Mouse (Mus musculus): ENCODE data around the gene Fem1a. TPM values are rescaled to one million over a fixed set of nuclear protein-coding genes. Genes with fewer than 3 reads are reported as not detected.
"Not testable (repeated sequence)": the region's sequence is repeated elsewhere in the genome, so short reads cannot be mapped to it uniquely, and the experiment has no call there.

Gene Fem1a
- polyA plus RNA-seq, 1 experiment from 2014 or later: 21.8 TPM

DNA sequence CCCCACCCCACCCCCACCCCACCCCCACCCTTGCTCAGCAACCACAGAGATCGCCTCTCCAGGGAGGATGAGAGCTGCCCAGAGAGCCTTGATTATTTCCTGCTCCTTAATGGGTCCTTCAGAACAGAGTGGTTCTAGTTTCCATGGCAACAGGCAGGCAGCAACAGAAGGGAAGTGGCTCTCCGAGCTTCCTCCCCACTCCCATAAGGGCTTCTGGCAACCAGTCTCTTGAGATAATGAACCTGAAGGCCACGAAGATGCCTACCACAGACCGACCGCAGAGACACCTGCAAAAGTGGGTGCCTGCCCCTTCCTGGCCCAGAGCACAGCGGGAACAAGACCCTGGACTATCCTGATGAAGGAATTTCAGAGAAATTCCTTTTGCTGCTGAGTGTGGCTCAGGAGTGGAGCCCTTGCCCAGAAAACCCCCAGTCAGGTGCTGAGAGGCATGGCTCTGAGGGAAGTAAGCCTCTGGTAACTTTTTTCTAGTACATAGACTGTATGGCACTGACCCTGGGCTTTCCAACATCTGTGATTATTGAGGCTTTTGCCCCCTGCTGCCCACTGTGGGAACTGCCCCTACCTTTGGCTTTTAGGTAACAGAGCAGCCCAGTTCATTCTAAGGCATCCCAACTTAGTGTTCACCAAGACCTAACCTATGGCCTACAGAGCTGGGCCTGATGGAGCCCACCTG lies 5.3 kb upstream of the Fem1a start:
- H3K4me1 ChIP-seq (replicated peaks; ENCODE audit: control insufficient read depth, insufficient read depth, low read length): peaks cover 5% of the 10 kb centered on the region
- H3K4me3 ChIP-seq (replicated peaks; ENCODE audit: low read length): no peak overlapping the region
- H3K9ac ChIP-seq: 0 out of 2 replicates have a peak overlapping the region, but pooled peaks have one; percentile 21
- no peaks in the 10 kb centered on the region for H3K27me3 ChIP-seq (ENCODE audit: control insufficient read depth, insufficient read depth, low read length)
- H3K36me3 ChIP-seq (replicated peaks; ENCODE audit: control insufficient read depth, insufficient read depth): no peaks in the 10 kb centered on the region
- H3K9me3 ChIP-seq (ENCODE audit: control insufficient read depth, low read length): no peaks in the 10 kb centered on the region
- WGBS: 24% methylated on average over 6 of the region's 6 CpGs
- H3K27ac ChIP-seq: peak overlapping the region; percentile 82
- DNase-seq (ENCODE audit: low spot score): peak; percentile 71
- ATAC-seq (ENCODE audit: low FRiP score): peak; percentile 58
- peak overlapping the region; percentile 38 for H3K4me2 ChIP-seq (replicated peaks)

DNA sequence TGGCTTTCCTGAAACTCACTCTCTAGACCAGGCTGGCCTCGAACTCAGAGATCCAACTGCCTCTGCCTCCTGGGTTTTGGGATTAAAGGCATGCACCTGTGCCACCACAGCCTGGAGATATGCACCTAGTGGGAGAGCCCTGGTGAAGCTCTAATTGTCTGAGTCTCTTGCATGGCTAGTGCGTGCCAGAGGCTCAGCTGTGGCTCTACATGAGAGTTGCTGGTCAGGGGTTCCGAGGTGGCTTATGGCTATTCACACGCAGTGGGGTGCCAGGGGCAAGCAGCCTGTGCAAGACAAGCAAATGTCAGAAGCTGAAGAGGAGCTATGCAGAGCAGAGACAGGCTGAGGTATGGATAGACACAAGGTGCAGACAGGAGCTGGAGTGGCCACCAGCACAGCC lies 1.9 kb upstream of the Fem1a start:
- Histone ChIP-seq H3K4me2 (replicated peaks) (no peak overlapping the region), H3K27me3 (ENCODE audit: control insufficient read depth, insufficient read depth, low read length) (no peaks in the 10 kb centered on the region), H3K36me3 (replicated peaks; ENCODE audit: control insufficient read depth, insufficient read depth) (peaks cover 20% of the 10 kb centered on the region), H3K27ac (no peak overlapping the region; the same call in 1 of the 2 replicates), H3K4me1 (replicated peaks; ENCODE audit: control insufficient read depth, insufficient read depth, low read length) (peaks cover 27% of the 10 kb centered on the region), H3K9ac (no peak overlapping the region), H3K4me3 (replicated peaks; ENCODE audit: low read length) (no peak overlapping the region), H3K9me3 (ENCODE audit: control insufficient read depth, low read length) (no peaks in the 10 kb centered on the region)
- WGBS: 85% methylated on average over 4 of the region's 4 CpGs
- DNase-seq (ENCODE audit: low spot score) (no peak), ATAC-seq (ENCODE audit: low FRiP score) (no peak)

DNA sequence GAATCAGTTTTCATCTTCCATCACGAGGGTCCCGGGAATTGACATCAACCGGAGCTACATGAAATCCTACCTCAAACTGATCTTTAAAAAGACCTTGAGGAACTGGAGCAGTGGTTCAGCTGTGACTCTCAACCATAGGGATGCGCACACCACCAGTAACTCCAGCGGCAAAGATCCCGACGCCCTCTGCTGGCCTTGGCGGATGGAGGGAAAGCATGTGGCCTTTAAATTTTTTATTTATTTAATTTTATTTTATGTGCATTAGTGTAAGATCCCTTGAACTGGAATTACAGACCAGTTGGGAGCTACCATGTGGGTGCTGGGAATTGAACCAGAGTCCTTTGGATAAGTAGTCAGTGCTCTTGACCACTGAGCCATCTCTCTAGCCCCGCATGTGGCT lies 1.2 kb upstream of the Fem1a start:
- peak overlapping the region; percentile 38; the same call in 1 of the 2 replicates for H3K9ac ChIP-seq

DNA sequence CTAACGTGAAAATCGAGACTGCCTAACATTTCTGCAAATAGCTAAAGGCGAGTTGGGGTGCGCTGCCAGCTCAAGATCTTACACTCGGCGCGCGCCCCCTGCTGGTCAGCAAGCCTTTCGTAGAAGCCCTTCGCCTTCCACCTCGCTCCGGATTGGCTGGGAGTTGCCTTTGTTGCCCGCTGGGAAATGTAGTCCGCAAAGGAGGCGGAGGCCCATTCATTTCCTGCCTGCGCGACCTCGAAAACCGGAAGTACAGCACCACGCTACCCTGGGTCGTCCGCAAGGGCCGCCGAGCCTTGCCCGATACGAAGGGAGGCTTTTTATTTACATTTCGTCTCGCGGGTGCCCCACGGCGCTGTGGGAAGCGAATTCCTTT lies 759 bp upstream of the Fem1a start:
- peak overlapping the region; percentile 59 for H3K4me2 ChIP-seq (replicated peaks)
- H3K27me3 ChIP-seq (ENCODE audit: control insufficient read depth, insufficient read depth, low read length): no peaks in the 10 kb centered on the region
- DNase-seq (ENCODE audit: low spot score) (peak; percentile 99), ATAC-seq (ENCODE audit: low FRiP score) (peak; percentile 92)
- peaks cover 38% of the 10 kb centered on the region for H3K4me1 ChIP-seq (replicated peaks; ENCODE audit: control insufficient read depth, insufficient read depth, low read length)
- peak overlapping the region; percentile 89 for H3K27ac ChIP-seq
- H3K36me3 ChIP-seq (replicated peaks; ENCODE audit: control insufficient read depth, insufficient read depth): peaks cover 31% of the 10 kb centered on the region
- peak overlapping the region; percentile 51; the same call in 1 of the 2 replicates for H3K9ac ChIP-seq
- 0% methylated on average over 32 of the region's 32 CpGs for WGBS
- no peaks in the 10 kb centered on the region for H3K9me3 ChIP-seq (ENCODE audit: control insufficient read depth, low read length)
- peak overlapping the region; percentile 62 for H3K4me3 ChIP-seq (replicated peaks; ENCODE audit: low read length)

More for the DNA sequence above, 1.2 kb upstream of the Fem1a start:
- Histone ChIP-seq H3K4me2 (replicated peaks) (peak overlapping the region; percentile 59), H3K4me1 (replicated peaks; ENCODE audit: control insufficient read depth, insufficient read depth, low read length) (peaks cover 34% of the 10 kb centered on the region), H3K27me3 (ENCODE audit: control insufficient read depth, insufficient read depth, low read length) (no peaks in the 10 kb centered on the region), H3K9me3 (ENCODE audit: control insufficient read depth, low read length) (no peaks in the 10 kb centered on the region), H3K36me3 (replicated peaks; ENCODE audit: control insufficient read depth, insufficient read depth) (peaks cover 27% of the 10 kb centered on the region), H3K27ac (peak overlapping the region; percentile 75), H3K4me3 (replicated peaks; ENCODE audit: low read length) (peak overlapping the region; percentile 62; the same call in 1 of the 2 replicates)
- DNase-seq (ENCODE audit: low spot score): peak; percentile 53
- 15% methylated on average over 9 of the region's 9 CpGs for WGBS
- peak; percentile 6; the same call in 1 of the 2 replicates for ATAC-seq (ENCODE audit: low FRiP score)

DNA sequence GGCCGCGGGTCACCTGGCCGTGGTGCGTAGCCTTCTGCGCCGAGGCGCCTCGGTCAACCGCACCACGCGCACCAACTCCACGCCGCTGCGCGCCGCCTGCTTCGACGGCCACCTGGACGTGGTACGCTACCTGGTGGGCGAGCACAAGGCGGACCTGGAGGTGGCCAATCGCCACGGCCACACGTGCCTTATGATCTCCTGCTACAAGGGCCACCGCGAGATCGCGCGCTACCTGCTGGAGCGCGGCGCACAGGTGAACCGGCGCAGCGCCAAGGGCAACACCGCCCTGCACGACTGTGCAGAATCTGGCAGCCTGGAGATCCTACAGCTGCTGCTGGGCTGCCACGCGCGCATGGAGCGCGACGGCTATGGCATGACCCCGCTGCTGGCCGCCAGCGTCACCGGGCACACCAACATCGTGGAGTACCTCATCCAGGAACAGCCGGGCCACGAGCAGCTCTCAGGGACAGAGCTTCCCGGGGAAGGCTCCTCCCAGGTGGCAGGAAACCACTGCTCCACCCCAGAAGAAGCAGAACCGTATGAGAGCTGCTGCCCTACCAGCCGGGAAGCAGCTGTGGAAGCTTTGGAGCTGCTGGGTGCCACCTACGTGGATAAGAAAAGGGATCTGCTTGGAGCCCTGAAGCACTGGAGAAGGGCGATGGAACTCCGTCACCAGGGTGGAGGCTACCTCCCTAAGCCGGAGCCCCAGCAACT lies 728 bp downstream of the Fem1a start:
- no peak for DNase-seq (ENCODE audit: low spot score)
- 13% methylated on average over 58 of the region's 58 CpGs for WGBS
- Histone ChIP-seq H3K4me2 (replicated peaks) (peak overlapping the region; percentile 96), H3K36me3 (replicated peaks; ENCODE audit: control insufficient read depth, insufficient read depth) (peaks cover 44% of the 10 kb centered on the region), H3K9me3 (ENCODE audit: control insufficient read depth, low read length) (no peaks in the 10 kb centered on the region), H3K4me1 (replicated peaks; ENCODE audit: control insufficient read depth, insufficient read depth, low read length) (peaks cover 33% of the 10 kb centered on the region), H3K9ac (peak overlapping the region; percentile 67), H3K4me3 (replicated peaks; ENCODE audit: low read length) (peak overlapping the region; percentile 62), H3K27me3 (ENCODE audit: control insufficient read depth, insufficient read depth, low read length) (no peaks in the 10 kb centered on the region), H3K27ac (peak overlapping the region; percentile 87)
- no peak for ATAC-seq (ENCODE audit: low FRiP score)

DNA sequence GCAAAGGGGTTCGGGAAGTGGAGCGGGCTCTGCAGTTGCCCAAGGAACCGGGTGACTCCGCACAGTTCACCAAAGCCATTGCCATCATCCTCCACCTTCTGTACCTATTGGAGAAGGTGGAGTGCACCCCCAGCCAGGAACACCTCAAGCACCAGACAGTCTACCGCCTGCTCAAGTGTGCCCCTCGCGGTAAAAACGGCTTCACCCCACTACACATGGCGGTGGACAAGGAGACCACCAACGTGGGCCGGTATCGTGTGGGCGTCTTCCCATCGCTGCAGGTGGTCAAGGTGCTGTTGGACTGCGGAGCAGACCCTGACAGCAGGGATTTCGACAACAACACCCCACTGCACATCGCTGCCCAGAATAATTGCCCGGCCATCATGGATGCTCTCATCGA lies 1.7 kb downstream of the Fem1a start:
- H3K4me3 ChIP-seq (replicated peaks; ENCODE audit: low read length); DNase-seq (ENCODE audit: low spot score); H3K9ac ChIP-seq; H3K27ac ChIP-seq; ATAC-seq (ENCODE audit: low FRiP score); H3K27me3 ChIP-seq (ENCODE audit: control insufficient read depth, insufficient read depth, low read length); H3K9me3 ChIP-seq (ENCODE audit: control insufficient read depth, low read length): not testable (repeated sequence)
- WGBS: 93% methylated on average over 19 of the region's 19 CpGs
- H3K36me3 ChIP-seq (replicated peaks; ENCODE audit: control insufficient read depth, insufficient read depth): peaks cover 54% of the 10 kb centered on the region
- H3K4me2 ChIP-seq (replicated peaks): peak overlapping the region; percentile 96
- H3K4me1 ChIP-seq (replicated peaks; ENCODE audit: control insufficient read depth, insufficient read depth, low read length): peaks cover 33% of the 10 kb centered on the region

DNA sequence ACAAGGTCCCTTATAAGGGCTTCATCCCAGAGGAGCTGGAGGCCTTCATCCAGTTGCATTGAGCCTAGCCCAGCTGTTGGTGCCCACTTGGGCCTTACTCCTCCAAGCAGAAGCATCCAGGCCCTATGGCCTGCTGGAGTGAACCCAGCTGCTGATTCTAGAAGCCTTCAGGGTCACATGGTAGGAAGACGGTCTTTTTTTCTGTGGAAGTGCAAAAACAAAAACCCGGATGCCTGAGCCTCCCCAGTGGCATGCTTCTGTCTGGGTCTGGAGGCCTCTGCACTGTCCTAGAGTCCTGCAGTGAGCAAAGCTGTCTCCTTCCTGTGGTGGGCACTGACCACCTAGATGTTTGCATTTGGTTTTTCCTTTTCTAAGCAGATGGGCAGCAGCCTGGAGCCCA lies 2.2 kb downstream of the Fem1a start:
- not testable (repeated sequence) for H3K9ac ChIP-seq; H3K27ac ChIP-seq; H3K4me3 ChIP-seq (replicated peaks; ENCODE audit: low read length); H3K27me3 ChIP-seq (ENCODE audit: control insufficient read depth, insufficient read depth, low read length); DNase-seq (ENCODE audit: low spot score); ATAC-seq (ENCODE audit: low FRiP score); H3K9me3 ChIP-seq (ENCODE audit: control insufficient read depth, low read length)
- peaks cover 54% of the 10 kb centered on the region for H3K36me3 ChIP-seq (replicated peaks; ENCODE audit: control insufficient read depth, insufficient read depth)
- peaks cover 33% of the 10 kb centered on the region for H3K4me1 ChIP-seq (replicated peaks; ENCODE audit: control insufficient read depth, insufficient read depth, low read length)
- 73% methylated on average over 2 of the region's 2 CpGs for WGBS
- H3K4me2 ChIP-seq (replicated peaks): peak overlapping the region; percentile 21

DNA sequence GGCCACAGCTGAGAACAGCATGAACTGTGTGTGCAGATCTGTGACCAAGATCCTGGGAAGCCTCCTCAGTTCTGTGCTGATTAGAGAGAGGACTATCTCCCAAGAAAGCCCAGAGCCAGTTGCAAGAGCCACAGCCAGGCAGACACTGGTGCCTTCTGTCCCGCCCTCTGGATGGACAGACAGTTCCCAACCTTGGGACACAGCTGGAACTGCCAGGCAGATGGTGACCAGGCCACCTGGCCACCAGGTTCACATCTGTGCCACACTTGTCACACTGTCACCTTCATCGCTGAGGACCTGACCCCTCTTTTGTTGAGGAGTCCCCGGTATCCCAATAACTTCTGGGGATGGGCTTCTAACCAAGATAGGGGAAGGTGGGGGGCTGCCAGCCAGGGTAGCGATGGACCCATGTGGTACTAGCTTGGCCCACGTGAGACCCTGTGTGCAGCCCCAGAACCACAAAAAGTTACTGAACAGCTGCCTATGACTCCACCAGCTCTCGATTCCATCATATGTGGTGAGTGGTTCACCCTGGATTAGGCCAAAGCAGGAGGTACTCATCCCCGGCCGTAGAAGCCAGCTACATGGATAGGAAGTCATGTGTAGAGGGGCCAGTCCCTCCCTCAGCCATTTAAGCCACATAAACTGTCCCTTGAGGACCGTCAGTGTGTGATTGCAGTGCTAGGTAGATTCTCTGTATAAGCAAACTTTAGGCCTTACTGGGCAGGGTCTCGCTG lies 2.9 kb downstream of the Fem1a start:
- Histone ChIP-seq H3K9ac (0 out of 2 replicates have a peak overlapping the region, but pooled peaks have one; percentile 36), H3K4me2 (replicated peaks) (peak overlapping the region; percentile 21; the same call in 1 of the 2 replicates), H3K4me3 (replicated peaks; ENCODE audit: low read length) (no peak overlapping the region), H3K27ac (no peak overlapping the region), H3K4me1 (replicated peaks; ENCODE audit: control insufficient read depth, insufficient read depth, low read length) (peaks cover 33% of the 10 kb centered on the region), H3K9me3 (ENCODE audit: control insufficient read depth, low read length) (no peaks in the 10 kb centered on the region), H3K27me3 (ENCODE audit: control insufficient read depth, insufficient read depth, low read length) (no peaks in the 10 kb centered on the region), H3K36me3 (replicated peaks; ENCODE audit: control insufficient read depth, insufficient read depth) (peaks cover 55% of the 10 kb centered on the region)
- DNase-seq (ENCODE audit: low spot score) (no peak), ATAC-seq (ENCODE audit: low FRiP score) (no peak)
- WGBS: 91% methylated on average over 10 of the region's 10 CpGs

DNA sequence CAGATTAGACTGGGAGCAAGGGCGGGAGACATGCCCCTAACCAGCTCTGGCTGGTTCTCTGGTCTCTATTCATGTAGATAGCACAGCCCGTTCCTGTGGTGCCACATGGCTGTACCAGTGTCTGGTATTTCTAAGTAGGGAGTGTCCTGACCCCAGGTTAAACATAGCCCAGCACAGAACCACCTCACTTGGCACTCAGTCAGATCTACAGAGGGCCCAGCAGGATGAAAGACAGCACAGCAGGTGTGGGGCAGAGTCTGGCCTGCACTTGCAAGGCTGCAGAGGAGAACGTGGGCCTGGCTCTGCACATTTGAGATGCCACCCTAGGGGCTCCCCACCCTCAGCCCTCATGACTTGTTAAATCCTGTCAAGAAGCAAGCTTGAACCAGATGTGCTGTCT lies 4.6 kb downstream of the Fem1a start:
- Histone ChIP-seq H3K4me1 (replicated peaks; ENCODE audit: control insufficient read depth, insufficient read depth, low read length) (peaks cover 33% of the 10 kb centered on the region), H3K27ac (no peak overlapping the region), H3K4me2 (replicated peaks) (no peak overlapping the region), H3K9ac (no peak overlapping the region), H3K4me3 (replicated peaks; ENCODE audit: low read length) (no peak overlapping the region), H3K9me3 (ENCODE audit: control insufficient read depth, low read length) (no peaks in the 10 kb centered on the region), H3K36me3 (replicated peaks; ENCODE audit: control insufficient read depth, insufficient read depth) (peaks cover 66% of the 10 kb centered on the region), H3K27me3 (ENCODE audit: control insufficient read depth, insufficient read depth, low read length) (no peaks in the 10 kb centered on the region)
- 83% methylated on average over 3 of the region's 3 CpGs for WGBS
- ATAC-seq (ENCODE audit: low FRiP score) (no peak), DNase-seq (ENCODE audit: low spot score) (no peak)

All from hindbrain, embryonic 14.5 days (tissue).